Mouse (Mus musculus) MN1 (cell line): ENCODE measurements at regions not wholly inside any gene's neighbourhood (a gene's known extent, or its start where the extent isn't known, plus 50 kb on each side); places are given as distances from the start of the nearest gene placed in this dataset.

Experiments used
- DNase-seq: peaks from one replicate; pipeline ENCODE4 v3.0.0-alpha.2; 2016; ENCODE audit warnings: low spot score

GRCm38 (mm10) chrX:36249428-36249827, 53.7 kb downstream of the Zcchc12 start:
- no peak for DNase-seq

GRCm38 (mm10) chrX:36254904-36255303, 59.2 kb downstream of the Zcchc12 start:
- peak; percentile 6 for DNase-seq

GRCm38 (mm10) chrX:36276685-36277084, 51.5 kb upstream of the Lonrf3 start:
- no peak for DNase-seq
